Mouse (Mus musculus): Measurements from ENCODE around the gene Apod. TPM values are rescaled to one million over a fixed set of nuclear protein-coding genes. Genes with fewer than 3 reads are reported as not detected.
A peak's percentile ranks its signal among the peaks of the same experiment; 100 is the strongest.

Apod gene
- total RNA-seq, 2 experiments from 2014 or later, result 4.7 to 4.9 TPM

GRCm38 (mm10) chr16:31281981-31282380 is 32.6 kb downstream of the Apod start:
- no peak for DNase-seq

GRCm38 (mm10) chr16:31280176-31280575 is 34.4 kb downstream of the Apod start:
- DNase-seq, result no peak

GRCm38 (mm10) chr16:31278581-31278980 is 36.0 kb downstream of the Apod start:
- DNase-seq, result no peak

- no peak for DNase-seq
These were observed 36.5 kb downstream of the Apod start for GRCm38 (mm10) chr16:31278081-31278480.

GRCm38 (mm10) chr16:31276962-31277361 is 37.6 kb downstream of the Apod start:
- no peak for DNase-seq

- DNase-seq, result peak; percentile 78 to 84
These were observed 38.1 kb downstream of the Apod start for GRCm38 (mm10) chr16:31276539-31276938.

- DNase-seq, result peak; percentile 95 to 97
These were observed 39.7 kb downstream of the Apod start, which contains the start of gene Ppp1r2 for GRCm38 (mm10) chr16:31274674-31275460. Gene Ppp1r2, minus strand, starts transcription at chr16:31275277.

GRCm38 (mm10) chr16:31274084-31274483 is 40.5 kb downstream of the Apod start:
- no peak for DNase-seq

- DNase-seq, result no peak
These were observed 47.9 kb downstream of the Apod start for GRCm38 (mm10) chr16:31266692-31267091.

GRCm38 (mm10) chr16:31256151-31256550 is 58.5 kb downstream of the Apod start:
- peak; percentile 36 to 49 for DNase-seq

- no peak for DNase-seq
These were observed 58.9 kb downstream of the Apod start for GRCm38 (mm10) chr16:31255685-31256084.

GRCm38 (mm10) chr16:31249401-31249800 is 65.2 kb downstream of the Apod start:
- no peak for DNase-seq

- DNase-seq, result no peak
These were observed 65.9 kb downstream of the Apod start for GRCm38 (mm10) chr16:31248717-31249116.

GRCm38 (mm10) chr16:31247442-31247841 is 67.2 kb downstream of the Apod start:
- DNase-seq, result no peak

Small RNA genes lying within 50 kb of the gene (microRNA-seq; reads per million reads assigned to microRNA genes)
- not detected for gene Gm27415

Other genes with a start within 250 kb of the Apod start
- gene Xxylt1, start 233.4 kb downstream of the Apod start, total RNA-seq (2021), result 10 to 100 TPM; 10.0 to 17.8 TPM
- 10 to 100 TPM; 41.2 to 49.0 TPM for gene Acap2, start 113.6 kb downstream of the Apod start, total RNA-seq (2021)
- gene Ppp1r2, start 39.5 kb downstream of the Apod start, total RNA-seq (2021), result 10 to 100 TPM; 76.2 to 76.3 TPM
- 10 to 100 TPM in 1 of 2 experiments, 1 to 10 TPM in 1; 4.8 to 15.3 TPM for gene Bdh1, start 107.5 kb upstream of the Apod start, total RNA-seq (2021)

All from adrenal gland, postnatal 36 days (tissue).